Mouse (Mus musculus) heart, adult 2 months (tissue): ENCODE measurements around the gene Hnrnpab.

Experiments used
- CTCF ChIP-seq: fragments of 200-600 bp; IDR thresholded peaks from 2 replicates; pipeline ENCODE4 v1.8.1; 2022; ENCODE audit warnings: antibody characterized with exemption, mild to moderate bottlenecking, moderate library complexity
- POLR2A ChIP-seq: fragments of 200-500 bp; IDR thresholded peaks from 2 replicates; pipeline ENCODE4 v1.6.1; 2011; ENCODE audit warnings: mild to moderate bottlenecking, low read depth, low read length, control low read depth; ENCODE audit not compliant: insufficient read depth

- TF ChIP-seq POLR2A (no peak), CTCF (no peak)
Observed at GRCm38 (mm10) chr11:51555066-51555465, 51.6 kb downstream of the Hnrnpab start.
